Mouse (Mus musculus): ENCODE results near the gene Arglu1.

DNA sequence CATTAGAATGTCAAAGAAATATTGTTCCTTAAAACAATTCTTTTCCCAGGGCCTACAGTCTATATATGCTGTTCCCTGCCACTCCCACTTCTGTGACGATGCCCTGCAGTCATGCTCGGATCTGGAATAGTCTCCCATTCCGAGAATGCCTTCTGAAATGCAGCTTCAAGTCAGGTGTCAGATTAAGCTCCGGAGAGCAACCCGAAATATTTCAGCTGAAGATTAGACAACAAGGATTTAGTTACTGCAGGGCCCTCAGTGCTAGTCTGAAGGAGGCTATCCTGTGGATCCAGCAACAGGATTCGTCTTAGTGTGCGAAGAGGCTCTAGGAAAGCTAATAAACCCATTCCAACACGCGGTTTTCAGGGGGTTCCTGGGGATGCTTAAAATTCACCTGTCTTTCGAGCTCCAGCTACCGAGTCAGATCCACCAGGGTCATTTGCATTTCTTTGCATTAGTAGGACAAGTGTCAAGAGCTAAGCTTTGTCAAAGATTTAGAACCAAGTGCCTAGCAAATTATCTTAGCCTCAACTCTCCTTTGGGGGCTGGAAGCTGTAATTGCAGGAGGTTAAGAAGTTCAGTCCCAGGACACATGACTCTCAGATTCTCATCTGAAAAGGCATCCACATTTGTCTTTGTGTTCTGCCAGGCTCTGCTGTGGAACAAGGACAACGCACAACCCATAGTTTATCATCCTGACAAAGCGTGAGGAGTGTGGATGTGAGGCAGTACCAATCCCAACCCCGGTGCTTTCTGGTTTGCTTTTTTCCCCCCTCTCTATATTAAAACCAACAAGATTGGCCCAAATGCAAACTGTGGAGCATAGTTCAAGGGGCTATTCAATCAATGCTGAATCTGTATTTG, 33.5 kb downstream of the Arglu1 start:
- TF ChIP-seq CTCF (IDR thresholded peaks at IDR 0.05; ENCODE audit: extremely low read depth, insufficient read depth, low read length) (no peak), POLR2A (IDR thresholded peaks at IDR 0.05; ENCODE audit: extremely low read depth, insufficient read depth, low read length) (0 out of 2 replicates have a peak, but pooled peaks have one; percentile 28)

Measured in cortical plate, adult 2 months (tissue).